Mouse (Mus musculus) ZHBTc4 (cell line): ENCODE measurements around the gene Ankib1.
"Not testable (repeated sequence)": the region's sequence is repeated elsewhere in the genome, so short reads cannot be mapped to it uniquely, and the experiment has no call there.

ENCODE experiments used
- DNase-seq: peaks from one replicate; pipeline ENCODE4 v3.0.0-alpha.2; 2011; ENCODE audit warnings: low read depth, low spot score

Gene Ankib1

DNA sequence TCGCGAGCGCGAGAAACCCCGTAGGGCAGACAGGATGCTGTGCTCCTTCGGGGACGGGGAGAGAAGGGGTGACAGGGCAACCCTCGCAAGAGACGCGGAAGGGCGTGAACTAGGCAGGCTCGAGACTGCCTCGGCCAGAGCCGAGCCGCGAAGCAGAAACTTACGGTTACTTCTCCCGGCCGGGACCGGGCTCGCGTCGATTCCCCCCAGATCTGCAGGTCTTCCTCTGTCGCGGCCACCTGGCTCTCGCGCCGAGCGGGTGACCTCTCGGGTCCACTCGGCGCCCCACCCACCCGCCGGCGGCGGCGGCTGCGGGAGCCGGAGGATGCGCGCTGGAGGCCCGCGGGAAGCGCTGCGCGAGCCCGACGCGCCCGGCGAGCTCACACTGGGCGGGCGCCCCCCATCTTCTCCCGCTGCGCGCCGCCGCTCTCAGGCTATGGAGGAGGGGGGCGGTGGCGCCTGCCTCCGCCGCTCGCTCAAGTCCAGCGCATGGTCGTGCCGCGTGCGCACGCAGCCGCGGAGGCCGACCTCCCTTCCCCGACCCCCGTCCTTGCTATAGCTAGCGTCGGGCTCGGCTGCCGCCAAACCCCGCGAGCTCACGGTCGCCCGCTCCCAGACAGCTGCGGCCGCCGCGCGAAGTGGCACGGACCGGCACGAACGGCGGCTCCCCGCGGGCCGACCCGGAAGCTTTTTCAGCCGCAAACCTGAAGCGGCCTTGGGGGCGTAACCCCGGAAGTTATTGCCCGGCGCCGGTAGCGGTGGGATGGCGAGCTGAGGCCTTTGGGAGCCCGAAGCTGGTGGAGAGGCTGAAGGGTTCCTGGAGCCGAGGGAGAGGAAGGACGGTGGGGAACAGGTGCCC is at the start of gene Ankib1, which contains the start of gene Krit1:
Ankib1 (minus strand) TSS at position 493 of the 859 bp plus-strand sequence.
Krit1 (plus strand) TSS at position 752 of the 859 bp plus-strand sequence.
- peak; percentile 93 for DNase-seq

DNA sequence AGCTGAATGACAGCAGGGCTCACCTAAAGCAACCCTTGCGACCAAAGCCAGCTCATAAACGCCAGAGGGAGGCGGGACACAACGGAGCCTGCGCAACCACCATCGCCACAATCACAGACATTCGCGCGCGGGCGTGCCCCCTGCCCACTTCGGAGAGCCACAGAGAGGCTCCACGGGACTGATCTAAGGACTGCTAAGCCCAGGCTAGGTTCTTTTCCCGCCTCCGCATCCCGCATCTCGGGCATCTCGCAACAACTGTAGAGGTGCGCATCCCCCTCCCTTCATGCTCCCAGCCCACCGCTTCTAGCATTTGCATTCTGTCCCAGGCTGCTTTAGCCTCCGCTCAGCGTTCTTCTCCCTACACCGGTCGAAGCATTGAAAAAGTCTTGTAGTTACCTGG is 42.3 kb upstream of the Ankib1 start, which contains the start of gene Lrrd1:
Lrrd1 (plus strand) TSS at position 148 of the 400 bp plus-strand sequence.
- peak; percentile 65 for DNase-seq

DNA sequence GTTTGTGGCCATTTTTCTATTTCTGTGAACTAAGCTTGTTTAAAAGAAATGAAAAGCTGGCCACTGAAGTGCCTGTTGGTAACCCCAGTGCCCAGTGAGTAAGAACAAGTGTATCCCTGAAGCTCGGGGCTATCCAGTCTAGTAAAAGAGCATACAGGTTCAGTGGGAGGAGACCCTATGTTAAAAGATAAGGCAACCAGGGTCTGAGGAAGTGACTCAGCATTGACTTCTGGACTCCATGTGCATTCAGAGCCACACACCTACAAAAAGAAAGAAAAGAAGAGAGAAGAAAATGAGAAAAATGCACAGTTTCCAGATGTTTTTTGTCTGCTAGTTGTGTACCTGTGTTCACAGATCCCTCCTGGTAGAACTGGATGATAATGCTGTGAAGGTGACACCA is 31.4 kb upstream of the Ankib1 start:
- no peak for DNase-seq

DNA sequence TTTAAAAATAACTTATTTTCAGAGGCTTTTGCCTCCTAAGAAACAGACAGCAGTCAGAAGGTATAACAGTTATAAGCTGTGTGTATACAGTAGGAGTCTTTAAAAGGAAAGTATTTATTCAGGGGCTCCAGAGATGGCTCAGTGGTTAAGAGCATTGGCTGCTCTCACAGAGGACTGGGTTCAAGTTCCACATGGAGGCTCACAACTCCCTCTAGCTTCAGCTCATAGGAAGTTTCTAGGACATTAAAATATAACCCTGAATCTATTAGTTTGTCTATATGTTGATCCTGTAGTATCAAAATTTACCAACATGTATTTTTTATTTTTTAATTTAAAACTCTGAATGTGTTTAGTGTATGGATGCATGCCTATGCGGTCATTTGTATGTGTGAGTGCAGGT is 5.7 kb upstream of the Ankib1 start:
- no peak for DNase-seq

DNA sequence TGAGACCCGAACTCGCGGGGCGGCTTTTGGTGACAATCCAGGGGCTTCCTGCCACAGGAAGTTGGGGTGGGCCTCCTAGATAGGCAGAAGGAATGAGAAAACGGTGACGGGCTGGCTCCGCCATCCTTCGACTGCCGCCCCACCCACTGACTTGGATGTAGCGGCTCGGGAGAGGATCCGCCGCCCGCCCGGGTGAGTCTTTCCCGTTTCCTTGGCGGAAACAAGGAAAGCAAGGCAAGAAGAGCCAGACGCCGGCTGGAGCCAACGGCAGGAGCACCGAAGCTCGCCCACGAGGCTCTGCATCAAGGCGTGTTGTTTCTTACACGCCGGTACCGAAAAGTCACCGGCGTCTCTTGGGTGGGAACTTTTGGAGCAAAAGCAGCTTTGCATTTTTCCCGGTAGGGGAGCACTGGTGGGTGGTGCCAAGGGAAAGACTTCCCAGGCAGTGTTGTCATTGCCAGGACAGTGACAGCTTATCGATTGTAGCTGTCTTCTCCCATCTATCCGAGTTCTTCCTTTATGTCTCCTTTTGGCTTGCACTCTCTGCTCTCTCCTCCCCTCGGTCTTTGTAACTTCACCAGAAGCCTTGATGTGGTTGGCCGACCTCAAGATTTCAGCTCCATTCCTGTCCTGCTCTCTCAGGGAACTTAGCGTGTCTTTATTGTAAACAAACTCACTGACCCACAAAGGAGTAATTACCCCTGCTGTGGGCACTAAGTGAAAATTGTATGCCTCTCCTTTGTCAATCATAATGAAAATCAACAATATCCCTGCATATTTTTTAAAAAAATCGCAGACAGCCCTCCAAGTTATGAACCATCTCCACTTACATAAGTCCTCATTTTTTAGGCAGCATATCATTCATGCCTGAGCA is 804 bp upstream of the Ankib1 start:
- DNase-seq, result no peak

DNA sequence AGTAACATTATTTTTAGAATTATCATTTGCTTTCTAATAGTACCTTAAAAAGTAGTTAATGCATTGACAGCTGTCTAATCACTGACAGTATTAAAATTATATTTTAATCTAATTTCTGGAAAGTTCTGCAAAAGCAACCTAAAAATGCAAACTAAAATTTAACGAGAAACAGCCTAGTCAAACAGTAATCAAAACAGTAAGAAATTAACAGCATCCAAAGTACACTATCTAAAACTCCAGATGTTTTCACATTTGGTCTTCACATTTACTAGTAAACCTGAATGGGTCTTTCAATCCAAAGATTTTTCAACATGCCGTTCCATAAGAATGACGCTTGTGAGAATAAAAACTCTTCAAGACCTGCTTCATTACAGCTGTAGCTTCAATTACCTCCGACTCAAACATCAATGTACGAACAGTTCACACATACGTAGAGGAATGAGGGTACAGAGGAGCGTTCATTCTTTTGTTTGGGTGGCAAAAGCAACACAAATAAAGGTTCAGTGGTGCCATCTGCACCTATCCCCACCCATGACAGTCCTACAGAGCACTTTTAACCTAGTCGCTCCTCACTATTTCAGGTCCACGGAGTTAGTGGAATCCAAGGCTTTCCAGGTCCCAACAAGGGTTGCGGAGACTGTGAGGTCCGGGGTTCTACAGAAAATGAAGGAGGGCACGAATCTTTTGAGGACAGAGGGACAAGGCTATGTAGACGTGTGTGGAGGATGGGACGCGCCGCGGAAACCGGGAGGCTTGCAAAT is 873 bp downstream of the Ankib1 start:
- DNase-seq, result no peak

DNA sequence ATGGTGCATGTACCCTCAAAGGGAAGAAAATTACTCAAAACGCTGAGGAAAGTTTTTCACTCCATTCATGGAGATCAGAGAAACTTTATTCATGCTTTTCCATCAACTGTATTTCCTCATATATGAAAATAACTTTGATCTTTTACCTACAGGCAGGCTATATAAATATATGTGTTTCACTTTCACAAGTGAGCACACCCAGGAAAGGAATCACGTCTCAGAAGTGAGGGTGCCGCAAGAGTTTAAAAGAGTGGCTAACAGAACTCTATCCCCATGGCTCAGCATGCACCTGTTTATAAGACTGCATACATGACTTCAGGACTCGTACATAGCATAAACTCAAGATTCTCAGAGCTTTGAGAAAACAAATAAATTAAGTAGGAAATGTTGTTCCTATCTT is 1.8 kb downstream of the Ankib1 start:
- no peak for DNase-seq

DNA sequence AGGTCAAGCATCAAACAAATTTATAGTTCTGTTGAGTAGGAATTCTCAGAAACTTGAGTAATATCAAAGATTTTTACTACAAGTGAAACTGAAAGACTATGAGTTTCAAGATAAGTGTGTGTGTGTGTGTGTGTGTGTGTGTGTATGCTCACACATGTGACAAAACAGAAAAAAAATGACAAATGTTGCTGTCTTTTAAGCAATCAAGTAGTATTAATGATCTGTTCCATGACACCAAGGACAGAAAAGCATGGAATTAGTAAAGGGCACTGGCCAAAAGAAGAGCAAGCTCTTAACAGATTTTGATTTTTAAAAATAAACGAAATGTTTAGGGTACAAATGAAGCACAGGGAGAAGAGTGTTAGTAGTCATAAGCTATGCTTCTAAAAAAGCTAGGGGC is 2.7 kb downstream of the Ankib1 start:
- DNase-seq, result no peak

DNA sequence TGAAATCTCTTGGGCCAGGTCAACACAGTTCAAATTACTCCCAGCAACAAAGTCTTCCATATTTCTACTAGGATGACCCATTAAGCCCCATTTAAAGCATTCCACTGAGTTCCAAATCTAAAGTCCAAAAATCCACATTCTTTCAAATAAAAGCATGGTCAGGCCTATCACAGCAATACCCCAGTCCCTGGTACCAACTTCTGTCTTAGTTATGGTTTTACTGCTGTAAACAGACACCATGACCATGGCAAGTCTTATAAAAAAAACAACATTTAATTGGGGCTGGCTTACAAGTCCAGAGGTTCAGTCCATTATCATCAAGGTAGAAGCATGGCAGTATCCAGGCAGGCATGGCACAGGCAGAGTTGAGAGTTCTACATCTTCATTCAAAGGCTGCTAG is 4.1 kb downstream of the Ankib1 start:
- not testable (repeated sequence) for DNase-seq

DNA sequence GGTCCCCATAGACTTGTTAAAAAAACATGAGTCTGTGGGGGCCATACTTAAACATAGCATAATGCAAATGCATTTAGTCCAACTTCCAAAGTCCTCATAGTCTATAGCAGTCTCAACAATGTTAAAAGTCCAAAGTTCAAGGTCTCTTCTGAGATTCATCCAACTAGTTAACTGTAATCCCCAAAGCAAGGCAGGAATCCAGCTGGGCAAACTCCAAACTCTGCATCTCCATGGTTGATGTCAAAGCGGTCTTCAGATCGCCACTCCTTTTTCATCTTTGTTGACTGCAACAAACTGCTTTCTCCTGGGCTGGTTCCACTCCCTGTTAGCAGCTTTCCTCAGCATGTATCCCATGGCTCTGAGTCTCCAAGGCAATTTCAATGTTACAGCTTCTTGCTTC is 5.6 kb downstream of the Ankib1 start:
- not testable (repeated sequence) for DNase-seq

DNA sequence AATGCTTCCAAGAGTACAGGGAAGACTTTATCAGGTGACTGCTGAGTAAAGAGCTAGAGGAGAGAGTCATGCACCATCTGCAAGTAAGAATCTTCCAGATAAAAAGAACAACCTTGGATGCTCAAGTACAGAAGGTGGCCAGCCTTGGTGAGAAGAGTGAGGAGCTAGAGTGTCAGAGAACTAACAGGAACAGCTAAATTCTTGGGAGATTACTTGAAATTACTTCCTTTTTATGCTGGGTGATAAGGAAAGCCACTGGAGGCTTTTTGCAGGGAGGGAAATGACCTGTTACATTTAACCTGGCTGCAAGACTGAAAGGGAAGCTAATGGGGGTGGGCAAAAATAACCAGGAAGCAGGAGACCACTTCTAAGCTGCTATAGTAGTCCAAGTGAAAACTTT is 11.7 kb downstream of the Ankib1 start:
- DNase-seq, result no peak

DNA sequence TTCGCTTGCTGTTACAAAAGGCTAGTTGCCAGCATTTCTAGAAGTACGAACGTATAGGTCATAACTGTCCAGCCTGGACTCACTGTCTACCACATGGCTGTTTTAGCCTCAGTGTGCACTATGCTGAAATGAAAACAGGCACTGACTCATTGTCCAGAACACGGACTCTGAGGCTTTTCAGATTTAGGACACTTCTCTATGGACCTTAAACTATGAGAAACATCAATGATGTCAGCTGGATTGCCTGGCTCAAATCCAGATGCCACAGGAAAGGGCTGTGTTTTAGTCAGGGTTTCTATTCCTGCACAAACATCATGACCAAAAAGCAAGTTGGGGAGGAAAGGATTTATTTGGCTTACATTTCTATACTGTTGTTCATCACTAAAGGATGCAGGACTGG is 15.2 kb downstream of the Ankib1 start:
- DNase-seq, result no peak

DNA sequence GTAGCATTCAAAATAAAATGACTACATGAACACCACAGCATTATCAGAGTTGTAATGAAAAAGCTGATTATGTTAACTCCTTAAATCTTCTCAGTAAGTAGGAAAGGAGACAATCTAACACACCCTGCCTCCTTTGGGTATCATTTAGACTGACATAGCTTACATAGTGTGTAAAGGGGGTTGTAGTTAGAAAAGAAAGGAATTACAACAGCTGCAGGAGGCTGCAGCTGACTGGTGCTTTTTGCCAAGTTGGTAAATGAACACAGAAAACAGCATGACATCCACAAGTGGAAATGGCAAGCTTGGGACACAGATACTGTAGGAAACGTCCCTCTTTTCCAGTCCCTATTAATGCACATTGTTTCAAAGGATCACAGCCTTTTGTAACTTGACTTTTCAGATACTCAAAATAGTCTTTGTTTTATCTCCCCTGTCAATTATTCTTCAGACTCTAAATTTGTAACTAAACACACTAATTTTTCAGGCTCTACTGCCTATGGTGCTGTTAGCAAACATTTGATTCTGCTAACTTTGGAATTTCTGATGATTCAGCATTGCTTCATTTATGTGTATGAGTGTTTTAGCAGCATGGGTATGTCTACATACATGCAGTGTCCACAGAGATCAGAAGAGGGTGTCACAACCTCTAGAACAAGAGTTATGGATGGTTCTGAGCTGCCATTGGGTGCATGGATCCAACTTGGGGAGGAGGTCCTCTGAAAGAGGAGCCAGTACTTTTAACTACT is 17.8 kb downstream of the Ankib1 start:
- no peak for DNase-seq

DNA sequence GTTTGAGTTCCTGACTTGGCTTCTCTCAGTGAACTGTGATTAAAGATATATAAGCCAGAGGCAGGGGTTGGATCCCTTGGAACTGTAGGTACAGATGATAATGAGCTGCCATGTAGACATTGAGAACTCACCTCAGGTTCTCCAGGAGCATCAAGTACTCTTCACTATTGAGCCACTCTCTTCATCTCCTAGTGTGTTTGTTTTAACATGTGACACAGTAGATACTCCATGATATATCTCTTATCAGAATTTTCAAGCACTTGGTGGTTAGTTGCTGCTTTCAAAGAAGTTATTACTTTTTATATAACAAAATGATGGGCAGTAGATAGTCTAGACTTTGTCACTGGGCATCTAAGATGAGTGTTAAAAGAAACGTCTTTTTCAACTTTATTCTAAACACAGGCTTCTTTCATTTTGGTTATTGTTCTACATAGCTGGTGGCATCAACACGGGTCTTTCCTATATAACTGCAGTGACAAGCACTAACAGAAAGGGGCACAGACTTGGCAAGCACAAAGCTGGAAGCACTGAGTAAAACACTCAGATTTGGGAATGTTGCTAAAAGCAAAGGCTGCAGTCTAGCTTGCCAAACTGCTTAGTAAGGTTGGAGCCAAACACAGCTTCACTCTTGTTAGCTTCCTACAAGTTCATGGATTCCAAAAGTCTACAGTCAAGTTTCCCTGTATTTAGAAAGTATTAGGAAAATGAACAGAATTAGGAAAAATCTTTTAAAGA is 18.6 kb downstream of the Ankib1 start:
- DNase-seq, result no peak

DNA sequence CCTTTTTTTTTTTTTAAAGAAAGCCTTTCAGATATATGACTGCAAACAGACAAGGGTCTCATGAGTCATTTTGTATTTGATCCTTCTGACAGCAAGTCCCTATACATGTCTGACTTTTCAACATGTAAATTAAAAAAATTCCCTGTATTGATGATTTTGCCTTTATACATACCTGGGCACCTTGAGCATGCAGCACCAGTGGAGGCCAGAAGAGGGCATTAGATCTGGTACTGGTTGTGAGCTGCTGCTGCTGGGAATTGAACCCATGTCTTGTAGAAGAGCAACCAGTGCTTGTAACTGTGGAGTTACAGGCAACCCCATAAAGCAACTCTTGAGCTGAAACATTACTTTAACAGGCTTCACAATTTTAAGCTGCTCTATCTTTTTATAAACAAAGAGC is 20.1 kb downstream of the Ankib1 start:
- DNase-seq, result peak; percentile 44

DNA sequence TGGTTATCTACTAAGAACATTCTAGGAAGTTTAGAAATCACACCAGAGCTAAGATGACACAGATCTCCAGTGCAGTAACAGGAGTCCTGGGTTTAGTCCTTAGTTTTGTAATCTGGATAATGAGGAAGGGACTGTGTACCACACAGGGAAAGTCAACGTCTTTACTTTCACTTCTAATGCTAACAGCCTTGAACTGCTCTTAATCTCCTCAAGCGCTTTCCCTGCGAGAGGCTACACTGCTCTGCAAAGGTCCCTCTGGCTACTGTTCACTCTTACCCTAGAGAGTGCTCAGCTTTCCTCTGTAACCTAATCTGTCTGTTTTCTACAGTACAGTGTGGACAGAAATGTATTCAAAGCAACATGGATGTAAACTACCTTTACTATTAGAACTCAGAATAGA is 30.7 kb downstream of the Ankib1 start:
- DNase-seq, result no peak

DNA sequence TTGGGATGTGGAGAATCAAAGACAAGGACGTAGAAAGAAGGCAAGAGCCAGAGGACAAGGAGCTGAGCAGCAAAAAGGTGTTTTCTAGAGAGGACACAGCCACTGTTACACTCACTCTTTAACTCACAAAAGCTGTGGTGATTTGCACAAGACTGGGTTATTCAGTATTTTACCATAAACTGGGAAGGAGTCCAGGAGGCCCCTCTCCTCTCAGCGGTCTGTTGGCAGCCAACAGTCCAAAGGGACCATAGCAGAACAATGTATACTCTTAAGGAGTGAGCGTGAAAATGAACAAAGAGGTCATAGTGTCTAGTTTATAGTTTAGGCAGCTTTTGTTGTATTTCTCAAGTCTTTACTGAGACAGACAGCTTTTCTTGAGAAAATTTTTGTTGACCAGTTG is 31.2 kb downstream of the Ankib1 start:
- DNase-seq, result peak; percentile 3

DNA sequence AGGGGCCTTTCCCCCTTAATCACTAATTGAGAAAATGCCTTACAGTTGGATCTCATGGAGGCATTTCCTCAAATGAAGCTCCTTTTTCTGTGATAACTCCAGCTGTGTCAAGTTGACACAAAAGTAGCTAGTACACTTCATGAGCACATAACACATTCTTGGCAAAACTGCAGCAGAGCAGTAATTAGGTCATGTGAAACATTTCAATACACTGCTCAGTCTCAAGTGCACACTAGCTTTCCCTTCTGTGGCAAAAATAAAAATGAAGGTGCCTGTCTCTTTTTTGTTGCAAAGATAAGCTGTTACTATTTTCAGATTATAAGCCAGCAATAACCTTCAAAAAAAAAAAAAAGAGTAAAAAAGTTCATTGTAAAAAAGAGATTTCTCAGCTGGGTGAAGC is 52.2 kb downstream of the Ankib1 start:
- DNase-seq, result not testable (repeated sequence)

DNA sequence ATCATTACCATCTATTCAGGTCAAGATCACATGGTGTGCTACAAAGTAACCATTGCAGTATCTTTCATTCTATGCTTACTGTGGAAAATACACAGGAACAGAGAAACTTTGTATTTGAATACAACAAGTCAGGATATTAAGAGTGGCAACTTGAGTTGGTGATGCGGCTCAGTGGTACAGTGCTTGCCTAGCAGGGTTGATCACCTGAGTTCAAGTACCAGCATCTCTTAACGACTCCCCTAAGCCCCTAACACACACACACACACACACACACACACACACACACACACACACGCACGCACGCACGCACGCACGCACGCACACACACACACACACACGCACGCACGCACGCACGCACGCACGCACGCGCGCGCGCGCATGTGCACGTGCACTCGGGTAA is 69.9 kb downstream of the Ankib1 start:
- DNase-seq, result peak; percentile 33

DNA sequence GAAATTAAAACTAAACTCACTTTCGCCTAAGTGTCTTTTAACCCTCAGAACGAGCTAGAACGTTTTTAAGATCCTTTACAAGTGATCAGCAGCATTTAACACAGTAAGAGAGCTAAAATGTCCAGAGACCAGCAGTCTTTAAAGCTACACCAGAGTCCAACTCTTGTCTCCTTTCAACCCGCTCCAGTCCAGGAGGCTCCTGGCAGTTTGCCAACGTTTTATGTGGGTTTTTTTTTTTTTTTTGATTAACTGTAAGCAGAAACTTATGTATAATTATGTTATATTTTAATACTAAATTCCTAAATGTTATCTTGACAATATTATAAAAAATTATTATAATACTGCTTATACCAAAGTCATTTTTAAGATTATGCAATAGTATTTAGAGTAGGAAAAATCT is 73.9 kb downstream of the Ankib1 start:
- no peak for DNase-seq
